Mouse (Mus musculus): ENCODE data around the gene Evx1. TPM values are rescaled to one million over a fixed set of nuclear protein-coding genes. Genes with fewer than 3 reads are reported as not detected.
A peak's percentile ranks its signal among the peaks of the same experiment; 100 is the strongest.

The Evx1 gene
- polyA plus RNA-seq, 1 experiment: not detected

DNA sequence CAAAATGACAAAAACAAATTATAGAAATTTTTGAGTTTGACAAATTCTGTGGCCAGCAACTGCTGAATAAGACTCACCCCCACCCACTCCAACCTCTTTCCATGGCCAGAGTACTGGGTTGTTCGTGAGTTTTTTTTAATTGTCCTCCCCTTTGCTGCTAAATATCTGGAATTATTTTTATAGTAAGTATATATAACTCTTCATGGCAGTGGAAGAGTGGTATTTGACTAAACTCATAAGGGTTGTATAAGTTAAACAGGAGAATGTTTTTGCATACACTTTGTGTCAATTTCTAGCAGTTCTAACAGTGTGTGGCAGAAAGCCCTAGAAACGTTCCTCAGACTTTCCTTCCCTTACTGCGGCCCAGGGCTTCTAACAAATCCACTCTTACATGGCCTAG is 45.6 kb upstream of the Evx1 start:
- no peak overlapping the region for H3K4me3 ChIP-seq (ENCODE audit: extremely low read depth, insufficient read depth, insufficient read length)
- H3K27me3 ChIP-seq (ENCODE audit: control insufficient read depth, insufficient read depth, low read length): peaks cover 34% of the 10 kb centered on the region
- H3K36me3 ChIP-seq (ENCODE audit: control insufficient read depth, insufficient read depth, low read length): no peaks in the 10 kb centered on the region
- H3K4me1 ChIP-seq (ENCODE audit: control insufficient read depth, insufficient read depth, insufficient read length): no peaks in the 10 kb centered on the region
- no peak overlapping the region for H3K27ac ChIP-seq (ENCODE audit: insufficient read depth, low read length)
- no peak for DNase-seq (ENCODE audit: low read depth in 1 of 2, low spot score in 2 of 2)
- WGBS: 17% methylated on average over 3 of the region's 3 CpGs
- no peak for TF ChIP-seq POLR2A (IDR thresholded peaks at IDR 0.05; ENCODE audit: low read depth, low read length)
- no peak for TF ChIP-seq CTCF (IDR thresholded peaks at IDR 0.05; ENCODE audit: extremely low read depth, insufficient read depth, insufficient read length, insufficient replicate concordance)

DNA sequence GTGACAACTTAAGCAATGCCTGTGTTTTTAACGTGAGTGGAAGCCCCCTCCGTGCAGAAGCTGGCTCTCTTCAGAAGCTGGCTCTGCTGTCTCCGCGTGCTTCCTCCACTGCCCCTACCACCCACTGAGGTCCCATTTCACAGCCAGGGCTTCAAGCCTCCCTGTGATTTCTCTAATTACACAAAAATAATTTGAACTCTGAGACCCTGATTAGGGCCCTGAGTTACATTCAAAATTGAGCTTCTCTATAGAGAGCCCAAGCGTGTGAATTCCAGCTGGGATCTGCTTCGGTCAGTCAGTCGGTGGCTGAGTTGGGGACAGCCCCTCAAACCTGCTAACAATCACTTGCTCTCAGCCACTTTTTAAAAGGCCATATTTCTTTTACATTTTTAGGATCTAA is 45.0 kb upstream of the Evx1 start:
- peaks cover 32% of the 10 kb centered on the region for H3K27me3 ChIP-seq (ENCODE audit: control insufficient read depth, insufficient read depth, low read length)
- no peaks in the 10 kb centered on the region for H3K4me1 ChIP-seq (ENCODE audit: control insufficient read depth, insufficient read depth, insufficient read length)
- DNase-seq (ENCODE audit: low read depth in 1 of 2, low spot score in 2 of 2): no peak
- TF ChIP-seq POLR2A (IDR thresholded peaks at IDR 0.05; ENCODE audit: low read depth, low read length): no peak
- WGBS: 26% methylated on average over 7 of the region's 7 CpGs
- no peak overlapping the region for H3K4me3 ChIP-seq (ENCODE audit: extremely low read depth, insufficient read depth, insufficient read length)
- H3K27ac ChIP-seq (ENCODE audit: insufficient read depth, low read length): no peak overlapping the region
- no peaks in the 10 kb centered on the region for H3K36me3 ChIP-seq (ENCODE audit: control insufficient read depth, insufficient read depth, low read length)

GRCm38 (mm10) chr6:52268756-52269155 is 44.5 kb upstream of the Evx1 start:
- Histone ChIP-seq H3K4me1 (ENCODE audit: control insufficient read depth, insufficient read depth, insufficient read length) (no peaks in the 10 kb centered on the region), H3K36me3 (ENCODE audit: control insufficient read depth, insufficient read depth, low read length) (no peaks in the 10 kb centered on the region), H3K27me3 (ENCODE audit: control insufficient read depth, insufficient read depth, low read length) (peaks cover 36% of the 10 kb centered on the region), H3K4me3 (ENCODE audit: extremely low read depth, insufficient read depth, insufficient read length) (no peak overlapping the region), H3K27ac (ENCODE audit: insufficient read depth, low read length) (no peak overlapping the region)
- TF ChIP-seq CTCF (IDR thresholded peaks at IDR 0.05; ENCODE audit: extremely low read depth, insufficient read depth, insufficient read length, insufficient replicate concordance) (no peak), POLR2A (IDR thresholded peaks at IDR 0.05; ENCODE audit: low read depth, low read length) (no peak)
- WGBS: 35% methylated on average over 3 of the region's 3 CpGs
- no peak for DNase-seq (ENCODE audit: low read depth in 1 of 2, low spot score in 2 of 2)

DNA sequence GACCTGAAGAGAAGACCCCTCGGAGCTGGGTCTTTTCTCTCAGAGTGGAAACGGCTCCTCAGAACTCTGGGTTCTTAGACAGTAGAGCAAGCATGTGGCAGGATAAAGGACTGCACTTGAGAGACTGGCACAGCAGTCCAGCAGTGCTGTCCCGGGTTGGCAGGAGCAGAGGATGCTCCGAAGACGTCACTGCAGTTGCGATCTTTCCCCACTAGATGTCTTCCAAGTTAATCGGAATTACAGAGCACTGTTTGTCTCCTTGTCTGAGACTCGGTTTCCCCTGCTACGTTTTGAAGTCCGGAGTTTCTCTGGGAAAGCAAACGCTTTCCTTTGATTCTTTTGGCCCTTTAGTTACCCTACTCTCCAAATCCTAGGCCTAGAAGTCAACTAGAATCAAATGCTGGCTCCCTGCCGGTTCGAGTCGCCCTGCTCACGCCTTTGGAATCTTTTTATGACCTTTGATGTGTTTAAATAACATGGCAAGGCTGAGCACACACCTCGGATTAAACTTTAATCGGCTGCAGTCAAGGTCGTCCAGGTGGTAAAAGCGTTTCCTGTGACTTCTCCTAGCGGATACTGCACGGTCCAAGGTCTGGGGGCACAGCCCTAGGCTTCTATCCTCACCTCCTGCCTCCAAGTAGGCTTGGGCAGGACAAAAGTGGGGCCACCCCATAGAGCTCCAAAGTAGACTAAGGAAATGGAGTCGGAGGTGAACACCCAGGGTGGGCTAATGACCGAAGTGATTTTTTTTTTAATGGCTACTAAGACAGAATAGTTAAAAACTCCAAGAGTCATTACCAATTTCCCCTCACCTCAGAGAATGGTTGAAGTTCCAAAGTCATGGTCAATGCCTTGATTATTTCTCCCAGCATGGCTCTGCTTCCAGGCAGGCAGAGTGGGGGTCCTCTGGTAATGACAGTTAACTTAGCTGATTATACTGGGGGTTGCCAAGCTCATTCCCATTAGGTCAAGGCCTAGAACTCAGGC is 42.5 kb upstream of the Evx1 start:
- no peak overlapping the region for H3K4me3 ChIP-seq (ENCODE audit: extremely low read depth, insufficient read depth, insufficient read length)
- TF ChIP-seq POLR2A (IDR thresholded peaks at IDR 0.05; ENCODE audit: low read depth, low read length) (no peak), CTCF (IDR thresholded peaks at IDR 0.05; ENCODE audit: extremely low read depth, insufficient read depth, insufficient read length, insufficient replicate concordance) (0 out of 2 replicates have a peak, but pooled peaks have one; percentile 26)
- H3K27me3 ChIP-seq (ENCODE audit: control insufficient read depth, insufficient read depth, low read length): peaks cover 40% of the 10 kb centered on the region
- WGBS: 25% methylated on average over 23 of the region's 23 CpGs
- H3K36me3 ChIP-seq (ENCODE audit: control insufficient read depth, insufficient read depth, low read length): no peaks in the 10 kb centered on the region
- DNase-seq (ENCODE audit: low read depth in 1 of 2, low spot score in 2 of 2): peak in 1 of 2 experiments; percentile 32
- H3K27ac ChIP-seq (ENCODE audit: insufficient read depth, low read length): no peak overlapping the region
- no peaks in the 10 kb centered on the region for H3K4me1 ChIP-seq (ENCODE audit: control insufficient read depth, insufficient read depth, insufficient read length)

DNA sequence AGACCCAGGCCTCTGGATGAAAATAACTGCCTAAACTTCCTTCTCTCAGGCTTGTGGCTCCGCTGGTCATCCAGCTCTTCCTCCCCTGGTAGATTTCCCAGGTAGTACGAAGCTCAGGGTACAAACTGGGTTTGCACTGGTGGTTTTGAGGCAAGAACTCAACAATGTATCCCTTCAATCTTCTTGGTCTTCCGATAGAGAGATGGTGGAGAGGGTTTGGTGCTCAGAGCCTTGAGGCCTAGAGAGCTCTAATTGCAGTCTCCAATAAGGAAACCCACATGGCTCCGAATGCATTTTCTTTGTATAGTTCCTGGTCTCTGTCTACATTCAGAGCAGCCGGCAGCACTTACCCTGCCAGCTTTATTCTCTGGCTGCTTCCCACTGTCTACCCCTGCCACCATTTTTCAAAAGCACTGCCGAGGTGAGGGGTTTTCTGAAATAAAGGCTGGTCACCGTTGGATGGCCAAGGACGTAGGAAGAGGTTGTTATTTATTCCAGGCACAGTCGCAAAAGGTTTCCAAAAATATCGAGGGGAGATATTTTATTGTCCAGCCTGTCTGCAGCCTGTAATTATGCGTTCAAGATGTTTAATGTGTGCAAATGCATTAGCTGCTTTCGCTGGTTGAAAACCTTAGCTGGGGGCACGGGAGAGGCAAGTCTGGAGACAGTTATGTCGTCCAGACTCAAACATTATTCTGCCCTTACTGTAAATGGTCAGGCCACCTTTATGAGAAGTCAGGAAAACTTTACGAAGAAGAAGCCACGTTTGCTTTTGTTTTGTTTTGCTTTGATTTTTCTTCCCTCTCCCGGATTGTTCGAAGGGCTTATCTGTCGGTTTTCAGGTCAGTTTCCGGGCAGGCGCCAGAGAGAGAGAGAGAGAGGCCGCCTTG is 40.3 kb upstream of the Evx1 start:
- 33% methylated on average over 22 of the region's 22 CpGs for WGBS
- Histone ChIP-seq H3K4me3 (ENCODE audit: extremely low read depth, insufficient read depth, insufficient read length) (no peak overlapping the region), H3K27me3 (ENCODE audit: control insufficient read depth, insufficient read depth, low read length) (peaks cover 30% of the 10 kb centered on the region), H3K4me1 (ENCODE audit: control insufficient read depth, insufficient read depth, insufficient read length) (no peaks in the 10 kb centered on the region), H3K27ac (ENCODE audit: insufficient read depth, low read length) (no peak overlapping the region), H3K36me3 (ENCODE audit: control insufficient read depth, insufficient read depth, low read length) (no peaks in the 10 kb centered on the region)
- TF ChIP-seq POLR2A (IDR thresholded peaks at IDR 0.05; ENCODE audit: low read depth, low read length) (no peak), CTCF (IDR thresholded peaks at IDR 0.05; ENCODE audit: extremely low read depth, insufficient read depth, insufficient read length, insufficient replicate concordance) (no peak)
- no peak for DNase-seq (ENCODE audit: low read depth in 1 of 2, low spot score in 2 of 2)

DNA sequence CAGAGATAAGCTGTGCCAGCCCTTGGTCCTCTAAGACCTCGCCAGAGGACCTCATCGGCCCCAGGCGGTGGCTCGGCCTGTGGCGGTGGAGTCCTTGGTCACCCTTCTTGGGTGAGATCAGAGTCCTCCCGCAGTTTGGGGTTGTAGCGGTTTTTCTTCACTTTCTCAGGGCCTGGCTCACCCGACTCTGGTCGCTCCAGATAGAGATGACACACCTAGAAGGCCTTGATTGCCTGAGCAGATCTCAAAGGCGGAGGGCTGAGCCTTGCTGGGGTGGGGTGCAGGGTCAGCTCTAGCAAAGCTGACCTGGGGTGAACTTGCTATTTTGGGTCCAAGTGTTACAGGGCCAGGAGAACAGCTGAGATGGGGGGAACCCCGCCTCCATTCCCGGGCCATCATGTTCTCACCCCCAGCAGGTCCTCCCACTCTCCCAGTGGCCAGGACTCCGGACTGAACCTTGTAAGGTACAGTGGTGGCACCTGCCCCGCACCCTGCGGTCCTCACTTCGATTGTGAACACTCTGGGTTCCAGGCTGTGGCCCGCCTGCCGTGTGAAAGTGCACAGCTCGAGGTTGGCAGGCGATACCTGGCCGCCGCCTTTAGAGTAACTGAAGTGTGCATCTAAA is 39.5 kb upstream of the Evx1 start:
- no peak overlapping the region for H3K4me3 ChIP-seq (ENCODE audit: extremely low read depth, insufficient read depth, insufficient read length)
- WGBS: 20% methylated on average over 22 of the region's 22 CpGs
- H3K36me3 ChIP-seq (ENCODE audit: control insufficient read depth, insufficient read depth, low read length): no peaks in the 10 kb centered on the region
- no peaks in the 10 kb centered on the region for H3K4me1 ChIP-seq (ENCODE audit: control insufficient read depth, insufficient read depth, insufficient read length)
- TF ChIP-seq POLR2A (IDR thresholded peaks at IDR 0.05; ENCODE audit: low read depth, low read length): no peak
- no peak for TF ChIP-seq CTCF (IDR thresholded peaks at IDR 0.05; ENCODE audit: extremely low read depth, insufficient read depth, insufficient read length, insufficient replicate concordance)
- DNase-seq (ENCODE audit: low read depth in 1 of 2, low spot score in 2 of 2): no peak
- peaks cover 23% of the 10 kb centered on the region for H3K27me3 ChIP-seq (ENCODE audit: control insufficient read depth, insufficient read depth, low read length)
- H3K27ac ChIP-seq (ENCODE audit: insufficient read depth, low read length): no peak overlapping the region
